Mouse (Mus musculus): ENCODE data around the gene Fam217a. TPM values are rescaled to one million over a fixed set of nuclear protein-coding genes. Genes with fewer than 3 reads are reported as not detected.
A peak's percentile ranks its signal among the peaks of the same experiment; 100 is the strongest.
"Not testable (repeated sequence)": the region's sequence is repeated elsewhere in the genome, so short reads cannot be mapped to it uniquely, and the experiment has no call there.

The Fam217a gene
- polyA plus RNA-seq, 1 experiment from 2014 or later = 0.15 TPM

DNA sequence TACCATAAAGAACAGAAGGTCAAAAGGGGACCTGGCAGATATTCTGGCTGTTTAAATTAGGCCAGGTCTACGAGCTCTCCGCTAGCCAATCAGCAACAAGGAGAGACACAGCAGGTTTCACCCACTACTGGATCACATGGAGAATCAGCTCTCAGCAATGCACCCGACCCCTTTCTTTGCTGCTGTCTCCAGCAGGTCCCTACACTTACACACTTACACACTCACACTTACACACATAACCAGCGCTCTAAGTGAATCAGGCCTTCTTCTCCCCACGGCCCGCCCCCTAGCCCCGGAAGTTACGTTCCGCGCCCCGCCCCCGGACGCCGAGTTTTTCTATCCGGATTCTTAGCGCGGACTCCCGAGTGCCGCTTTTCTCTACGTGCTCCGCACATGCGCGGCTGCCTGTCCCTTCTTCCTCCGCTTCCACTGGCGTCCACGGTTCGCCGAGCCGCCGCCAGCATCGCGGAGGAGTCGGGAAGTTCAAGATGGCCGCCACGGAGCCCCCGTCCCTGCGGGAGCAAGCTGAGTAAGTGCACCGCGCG lies 48.9 kb downstream of the Fam217a start, which contains the start of gene Prpf4b:
Gene Prpf4b (plus strand): TSS at position 137 of the 545 bp plus-strand sequence.
- H3K4me1 ChIP-seq (ENCODE audit: insufficient read depth) = peaks cover 29% of the 10 kb centered on the region
- WGBS (ENCODE audit: insufficient replicate concordance) = under 1% methylated on average over 40 of the region's 40 CpGs
- 0 out of 2 replicates have a peak, but pooled peaks cover 3% of the 10 kb centered on the region for H3K36me3 ChIP-seq (replicated peaks; ENCODE audit: insufficient read depth, low read length)
- peak within 1 kb of the TSS; percentile 86 for H3K4me2 ChIP-seq (ENCODE audit: low read depth, low read length)
- H3K27me3 ChIP-seq (ENCODE audit: insufficient read depth, low read length) = no peaks in the 10 kb centered on the region
- H3K27ac ChIP-seq (ENCODE audit: low read depth) = peak within 1 kb of the TSS; percentile 100
- no peak for TF ChIP-seq EP300 (IDR thresholded peaks at IDR 0.05; ENCODE audit: low read depth)
- no peak for TF ChIP-seq CTCF (IDR thresholded peaks at IDR 0.05; ENCODE audit: low read depth)
- peak within 1 kb of the TSS; percentile 97 for H3K4me3 ChIP-seq (ENCODE audit: low read depth, low read length)
- no peaks in the 10 kb centered on the region for H3K9me3 ChIP-seq (ENCODE audit: low read length)
- peak; percentile 72 for ATAC-seq
- peak; percentile 93 for DNase-seq
- H3K9ac ChIP-seq (replicated peaks) = peak within 1 kb of the TSS; percentile 94

DNA sequence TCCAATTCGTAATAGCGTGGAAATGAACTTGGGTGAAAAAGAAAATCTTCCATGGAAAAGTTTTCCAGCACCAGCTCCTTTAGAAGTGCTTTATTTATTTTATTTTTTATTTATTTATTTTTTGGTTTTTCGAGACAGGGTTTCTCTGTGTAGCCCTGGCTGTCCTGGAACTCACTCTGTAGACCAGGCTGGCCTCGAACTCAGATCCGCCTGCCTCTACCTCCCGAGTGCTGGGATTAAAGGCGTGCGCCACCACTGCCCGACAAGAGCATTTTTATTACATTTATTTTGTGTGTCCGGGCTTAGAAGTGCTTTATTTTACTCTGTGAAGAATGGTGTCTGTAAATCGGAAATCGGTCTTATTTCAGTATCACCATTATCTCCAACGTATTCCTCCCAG lies 49.4 kb downstream of the Fam217a start:
- H3K36me3 ChIP-seq (replicated peaks; ENCODE audit: insufficient read depth, low read length); H3K9me3 ChIP-seq (ENCODE audit: low read length); ATAC-seq; H3K27me3 ChIP-seq (ENCODE audit: insufficient read depth, low read length); DNase-seq: not testable (repeated sequence)
- Histone ChIP-seq H3K4me1 (ENCODE audit: insufficient read depth) (peaks cover 29% of the 10 kb centered on the region), H3K4me3 (ENCODE audit: low read depth, low read length) (peak overlapping the region; percentile 97), H3K27ac (ENCODE audit: low read depth) (peak overlapping the region; percentile 100), H3K4me2 (ENCODE audit: low read depth, low read length) (peak overlapping the region; percentile 86), H3K9ac (replicated peaks) (peak overlapping the region; percentile 94)
- 13% methylated on average over 13 of the region's 13 CpGs for WGBS (ENCODE audit: insufficient replicate concordance)

DNA sequence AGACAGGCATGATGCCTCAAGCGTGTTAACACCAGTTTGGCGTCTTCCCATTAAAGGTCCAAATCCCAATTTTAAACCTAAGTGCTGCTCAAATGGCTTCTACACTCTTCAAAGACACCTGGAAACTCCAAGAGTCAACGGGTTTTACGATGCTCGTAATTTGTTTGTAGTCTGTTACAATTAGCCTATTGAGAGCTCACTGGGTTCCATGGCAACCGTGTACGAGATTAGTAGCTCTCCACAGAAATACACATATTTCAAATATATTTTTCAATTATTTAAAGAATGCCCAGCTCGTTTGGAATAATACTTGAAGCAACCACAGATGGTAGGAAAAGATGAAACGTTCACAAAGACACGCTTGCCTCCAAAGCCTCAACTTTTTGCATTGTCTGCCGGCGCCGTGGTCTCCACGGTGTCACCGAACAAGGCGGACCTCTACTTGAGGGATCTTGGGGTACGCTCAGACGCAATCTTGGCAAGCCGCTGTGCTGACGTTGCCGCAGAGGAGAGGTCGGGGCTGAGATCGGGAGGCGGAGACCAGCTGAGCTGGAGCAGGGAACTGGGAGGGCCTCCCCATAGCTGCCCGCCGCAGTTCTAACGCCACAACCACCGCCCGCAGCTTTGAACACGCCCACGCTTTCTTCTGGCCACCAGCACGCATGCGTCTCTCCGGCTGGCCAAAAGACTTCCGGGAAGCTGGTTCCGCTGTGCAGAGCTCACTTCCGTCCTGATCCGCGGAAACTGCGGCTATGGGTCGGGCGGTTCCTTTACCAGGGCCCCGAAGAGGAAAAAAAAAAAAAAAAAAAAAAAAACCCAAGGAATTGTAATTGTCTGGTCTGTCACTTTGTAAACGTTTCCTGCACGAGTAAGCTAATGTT lies 50.1 kb downstream of the Fam217a start:
- H3K4me3 ChIP-seq (ENCODE audit: low read depth, low read length) = peak overlapping the region; percentile 97
- H3K36me3 ChIP-seq (replicated peaks; ENCODE audit: insufficient read depth, low read length) = no peaks in the 10 kb centered on the region
- H3K27ac ChIP-seq (ENCODE audit: low read depth) = peak overlapping the region; percentile 100
- peak overlapping the region; percentile 86 for H3K4me2 ChIP-seq (ENCODE audit: low read depth, low read length)
- H3K4me1 ChIP-seq (ENCODE audit: insufficient read depth) = peaks cover 23% of the 10 kb centered on the region
- DNase-seq = peak; percentile 94
- no peaks in the 10 kb centered on the region for H3K9me3 ChIP-seq (ENCODE audit: low read length)
- 4% methylated on average over 45 of the region's 45 CpGs for WGBS (ENCODE audit: insufficient replicate concordance)
- peak overlapping the region; percentile 68 for H3K9ac ChIP-seq (replicated peaks)
- peak; percentile 86 for ATAC-seq
- no peak for TF ChIP-seq CTCF (IDR thresholded peaks at IDR 0.05; ENCODE audit: low read depth)
- no peak for TF ChIP-seq EP300 (IDR thresholded peaks at IDR 0.05; ENCODE audit: low read depth)
- no peaks in the 10 kb centered on the region for H3K27me3 ChIP-seq (ENCODE audit: insufficient read depth, low read length)

DNA sequence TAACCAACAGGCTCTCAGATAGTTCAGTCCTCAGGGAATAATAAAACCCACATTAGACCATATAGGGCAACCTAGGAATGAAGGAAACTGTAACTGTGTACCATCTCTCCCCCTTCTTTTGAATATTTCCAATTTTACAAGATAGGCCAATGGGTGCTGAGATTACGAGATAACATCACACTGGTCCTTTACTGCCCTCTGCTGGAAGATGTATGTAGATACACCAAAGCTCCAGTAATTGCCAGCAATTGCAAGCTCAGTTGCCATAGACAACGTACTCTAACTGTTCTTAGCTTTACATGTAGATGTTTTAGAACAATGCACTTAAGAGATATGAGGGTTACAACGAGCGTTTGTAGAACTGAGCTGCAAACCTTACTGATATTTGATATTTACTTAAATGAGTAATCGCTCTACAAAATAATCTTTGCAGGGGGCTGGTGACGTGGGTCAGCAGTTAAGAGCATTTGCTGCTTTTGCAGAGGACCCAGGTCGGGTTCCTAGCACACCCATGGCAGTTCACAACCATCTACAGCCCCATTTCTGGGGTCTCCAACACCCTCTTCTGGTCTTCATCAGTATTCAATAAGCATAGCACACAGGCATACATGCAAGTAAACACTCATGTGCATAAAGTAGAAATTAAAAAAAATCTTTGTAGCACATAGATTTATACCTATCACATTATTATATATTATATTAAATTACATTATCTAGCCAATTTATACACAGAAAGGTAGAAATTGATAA lies 59.5 kb downstream of the Fam217a start:
- H3K4me1 ChIP-seq (ENCODE audit: insufficient read depth) = no peaks in the 10 kb centered on the region
- DNase-seq (peak; percentile 16), ATAC-seq (0 out of 2 replicates have a peak, but pooled peaks have one; percentile 33)
- no peak overlapping the region for H3K4me2 ChIP-seq (ENCODE audit: low read depth, low read length)
- no peak overlapping the region for H3K27ac ChIP-seq (ENCODE audit: low read depth)
- no peak overlapping the region for H3K4me3 ChIP-seq (ENCODE audit: low read depth, low read length)
- H3K9ac ChIP-seq (replicated peaks) = no peak overlapping the region
- TF ChIP-seq EP300 (IDR thresholded peaks at IDR 0.05; ENCODE audit: low read depth) = no peak
- TF ChIP-seq CTCF (IDR thresholded peaks at IDR 0.05; ENCODE audit: low read depth) = peak; percentile 91
- WGBS (ENCODE audit: insufficient replicate concordance) = 36% methylated on average over 7 of the region's 7 CpGs
- H3K36me3 ChIP-seq (replicated peaks; ENCODE audit: insufficient read depth, low read length) = no peaks in the 10 kb centered on the region
- H3K27me3 ChIP-seq (ENCODE audit: insufficient read depth, low read length) = no peaks in the 10 kb centered on the region
- H3K9me3 ChIP-seq (ENCODE audit: low read length) = no peaks in the 10 kb centered on the region

DNA sequence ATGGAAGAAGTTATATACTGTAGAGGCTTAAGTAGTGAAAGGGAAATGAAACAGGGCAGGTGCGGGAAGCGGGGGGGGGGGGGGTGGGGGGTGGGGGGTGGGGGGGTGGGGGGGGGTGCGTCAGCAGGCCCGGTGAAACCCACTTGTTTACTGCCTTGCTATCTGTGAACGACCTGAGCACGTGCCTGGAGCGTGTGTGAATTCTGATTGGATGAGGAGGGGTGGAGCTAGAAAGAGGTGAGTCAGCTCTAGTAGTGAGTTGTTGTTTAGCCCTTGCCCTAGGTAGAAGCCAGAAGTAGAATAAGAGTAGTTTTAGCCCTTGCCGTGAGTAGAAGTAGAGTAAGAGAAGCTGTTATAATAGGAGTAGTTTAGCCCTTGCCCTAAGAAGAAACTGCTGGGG lies 62.9 kb downstream of the Fam217a start:
- ATAC-seq = peak; percentile 61
- H3K4me1 ChIP-seq (ENCODE audit: insufficient read depth); H3K4me3 ChIP-seq (ENCODE audit: low read depth, low read length); H3K9me3 ChIP-seq (ENCODE audit: low read length); H3K36me3 ChIP-seq (replicated peaks; ENCODE audit: insufficient read depth, low read length); H3K9ac ChIP-seq (replicated peaks); H3K27me3 ChIP-seq (ENCODE audit: insufficient read depth, low read length); DNase-seq; H3K4me2 ChIP-seq (ENCODE audit: low read depth, low read length); H3K27ac ChIP-seq (ENCODE audit: low read depth): not testable (repeated sequence)
- 34% methylated on average over 7 of the region's 8 CpGs for WGBS (ENCODE audit: insufficient replicate concordance)

Other genes starting within 250 kb of the Fam217a start
- gene Fam50b, start 189.5 kb downstream of the Fam217a start, polyA plus RNA-seq (2015; fragmentation: Nextera tagmentation; extraction: Ambion mirVana) = 0.08 and 0.12 TPM in 2 replicates
- 33.4 and 37.0 TPM in 2 replicates for gene Prpf4b, start 49.0 kb downstream of the Fam217a start, polyA plus RNA-seq (2015; fragmentation: Nextera tagmentation; extraction: Ambion mirVana)
- not detected in 2 replicates for gene 4933417A18Rik, start 99 bp upstream of the Fam217a start, polyA plus RNA-seq (2015; fragmentation: Nextera tagmentation; extraction: Ambion mirVana)
- gene Eci3, start 39.5 kb upstream of the Fam217a start, polyA plus RNA-seq (2015; fragmentation: Nextera tagmentation; extraction: Ambion mirVana) = 0.08 TPM in 1 of 2 replicates, not detected in the other
- gene Eci2, start 102.8 kb upstream of the Fam217a start, polyA plus RNA-seq (2015; fragmentation: Nextera tagmentation; extraction: Ambion mirVana) = 131 and 132 TPM in 2 replicates